In genomic region chr12:73607381-73608064, GRCm38 (mm10) we compare ENCODE assay signal across 16 mouse cellular contexts. TPM values are rescaled to one million over a fixed set of nuclear protein-coding genes. Genes with fewer than 3 reads are reported as not detected.
DNase-seq lines count a peak whose midpoint lies in the region; ATAC-seq and TF ChIP-seq lines count a peak whose summit lies in the region.
"Had no signal": no experiment of that assay in that cellular context is flagged by ENCODE, and none has a peak within 500 bp of the region (broad histone marks: within the 10 kb centered on the region; RNA-seq: fewer than 3 reads in every experiment).

No protein-coding gene starts in this region.

- no peaks in the 10 kb centered on the region for H3K27me3 ChIP-seq in liver, postnatal 0 days (ENCODE audit: insufficient read depth, low read length)
- H3K27me3 ChIP-seq in liver, embryonic 12.5 days (replicated peaks), result no peaks in the 10 kb centered on the region
- H3K27me3 ChIP-seq in embryonic facial prominence, embryonic 12.5 days, result no peaks in the 10 kb centered on the region
- H3K27me3 ChIP-seq: heart, embryonic 12.5 days; limb, embryonic 12.5 days had no signal

- no peak overlapping the region for H3K4me2 ChIP-seq in liver, postnatal 0 days (ENCODE audit: low read depth, low read length)
- no peak overlapping the region for H3K4me2 ChIP-seq in liver, embryonic 12.5 days
- no peak overlapping the region for H3K4me2 ChIP-seq in embryonic facial prominence, embryonic 12.5 days (replicated peaks)
- H3K4me2 ChIP-seq: heart, embryonic 12.5 days; limb, embryonic 12.5 days had no signal

- peak overlapping the region; percentile 22; the same call in 1 of the 2 replicates for H3K27ac ChIP-seq in liver, postnatal 0 days (ENCODE audit: low read depth)
- H3K27ac ChIP-seq in liver, embryonic 12.5 days, result no peak overlapping the region
- peak overlapping the region; percentile 44; the same call in 1 of the 2 replicates for H3K27ac ChIP-seq in bone marrow, adult 2 months (ENCODE audit: control insufficient read depth, insufficient read depth, low read depth, low read length, poor library complexity)
- no peak overlapping the region for H3K27ac ChIP-seq in embryonic facial prominence, embryonic 12.5 days
- H3K27ac ChIP-seq: limb, embryonic 12.5 days had no signal

- no peak for TF ChIP-seq CTCF in liver, postnatal 0 days (IDR thresholded peaks at IDR 0.05; ENCODE audit: low read depth)
- TF ChIP-seq CTCF in bone marrow, adult 2 months (IDR thresholded peaks at IDR 0.05; ENCODE audit: control insufficient read depth, insufficient read depth, low read length), result no peak

- WGBS in liver, postnatal 0 days (ENCODE audit: insufficient replicate concordance), result 38% methylated on average over 13 of the region's 13 CpGs
- 29% methylated on average over 13 of the region's 13 CpGs for WGBS in liver, embryonic 12.5 days (ENCODE audit: insufficient replicate concordance)
- 29% methylated on average over 13 of the region's 13 CpGs for WGBS in bone marrow, adult 2 months
- 50% methylated on average over 13 of the region's 13 CpGs for WGBS in embryonic facial prominence, embryonic 12.5 days

- no peaks in the 10 kb centered on the region for H3K4me1 ChIP-seq in liver, postnatal 0 days (ENCODE audit: insufficient read depth)
- H3K4me1 ChIP-seq in liver, embryonic 12.5 days, result peaks cover 15% of the 10 kb centered on the region
- H3K4me1 ChIP-seq in bone marrow, adult 2 months (ENCODE audit: control insufficient read depth, insufficient read depth, low read length), result peaks cover 5% of the 10 kb centered on the region
- H3K4me1 ChIP-seq in embryonic facial prominence, embryonic 12.5 days, result peaks cover 7% of the 10 kb centered on the region

- H3K4me3 ChIP-seq in liver, postnatal 0 days (ENCODE audit: low read depth, low read length), result no peak overlapping the region
- H3K4me3 ChIP-seq in liver, embryonic 12.5 days, result no peak overlapping the region
- no peak overlapping the region for H3K4me3 ChIP-seq in bone marrow, adult 2 months (replicated peaks; ENCODE audit: control insufficient read depth, low read depth, low read length)
- no peak overlapping the region for H3K4me3 ChIP-seq in embryonic facial prominence, embryonic 12.5 days
- H3K4me3 ChIP-seq: heart, embryonic 12.5 days; limb, embryonic 12.5 days had no signal

- TF ChIP-seq POLR2A in bone marrow, adult 2 months (IDR thresholded peaks at IDR 0.05; ENCODE audit: borderline replicate concordance, control insufficient read depth, low read depth, low read length), result no peak

- H3K9me3 ChIP-seq in liver, postnatal 0 days (ENCODE audit: low read length), result no peaks in the 10 kb centered on the region
- no peaks in the 10 kb centered on the region for H3K9me3 ChIP-seq in liver, embryonic 12.5 days (replicated peaks)
- H3K9me3 ChIP-seq in embryonic facial prominence, embryonic 12.5 days, result no peaks in the 10 kb centered on the region
- H3K9me3 ChIP-seq: heart, embryonic 12.5 days had no signal

- no peak overlapping the region for H3K9ac ChIP-seq in liver, postnatal 0 days (replicated peaks)
- H3K9ac ChIP-seq in liver, embryonic 12.5 days, result no peak overlapping the region
- H3K9ac ChIP-seq in embryonic facial prominence, embryonic 12.5 days, result peak overlapping the region; percentile 32; the same call in 1 of the 2 replicates
- H3K9ac ChIP-seq: heart, embryonic 12.5 days; limb, embryonic 12.5 days had no signal

- H3K36me3 ChIP-seq in liver, postnatal 0 days (replicated peaks; ENCODE audit: insufficient read depth, low read length), result no peaks in the 10 kb centered on the region
- no peaks in the 10 kb centered on the region for H3K36me3 ChIP-seq in liver, embryonic 12.5 days
- H3K36me3 ChIP-seq in embryonic facial prominence, embryonic 12.5 days, result no peaks in the 10 kb centered on the region
- H3K36me3 ChIP-seq: heart, embryonic 12.5 days; limb, embryonic 12.5 days had no signal

- DNase-seq in liver, postnatal 0 days, result no peak
- DNase-seq in mesoderm, embryonic 11.5 days (ENCODE audit: low read depth, low spot score), result peak; percentile 42
- DNase-seq in adrenal gland, adult 2 months, result no peak
- DNase-seq in adrenal gland, adult 8-10 months, result no peak
- DNase-seq in adrenal gland, adult (ENCODE audit: inconsistent age in 2 of 2, low spot score in 1 of 2), result no peak
- DNase-seq: cerebellum, postnatal 10 days; kidney, postnatal 10 days; layer of hippocampus, postnatal 36 days; lung, postnatal 10 days; right cerebral cortex, adult 18-20 months had no signal

- no peak for TF ChIP-seq EP300 in liver, postnatal 0 days (IDR thresholded peaks at IDR 0.05; ENCODE audit: low read depth)

- ATAC-seq in liver, postnatal 0 days, result no peak
- ATAC-seq in liver, embryonic 12.5 days, result no peak
- no peak for ATAC-seq in embryonic facial prominence, embryonic 12.5 days (ENCODE audit: insufficient number of reproducible peaks, insufficient read depth, low FRiP score, low TSS enrichment)
- ATAC-seq: inflammation-experienced regulatory T-cells, adult 6 months had no signal

RNA-seq across cellular contexts. Expression of gene Prkch, which starts 22.9 kb away (rescaled TPM):
- polyA plus RNA-seq in liver, postnatal 0 days (2015; fragmentation: Nextera tagmentation; extraction: Ambion mirVana), result 2.3 and 2.4 TPM in 2 replicates
- polyA plus RNA-seq in liver, embryonic 12.5 days (2016; fragmentation: Nextera tagmentation; extraction: Ambion mirVana), result 4.8 and 5.0 TPM in 2 replicates
- polyA plus RNA-seq in bone marrow, adult 2 months (2011; ENCODE audit: insufficient read depth, insufficient read length, low replicate concordance, missing spikeins), result 1.9 and 7.8 TPM in 2 replicates
- 13.9 and 14.9 TPM in 2 replicates for polyA plus RNA-seq in embryonic facial prominence, embryonic 12.5 days (2016; fragmentation: Nextera tagmentation; extraction: Ambion mirVana)
- total RNA-seq in adrenal gland, adult 2 months (2021), result 10 to 100 TPM in 1 of 2 experiments, 1 to 10 TPM in 1; 8.9 to 16.2 TPM
- 3.7 and 4.7 TPM in 2 replicates for polyA plus RNA-seq in adrenal gland, adult 2 months (2012; rRNA removed)
- total RNA-seq in adrenal gland, adult 8-10 months (2022), result 10 to 100 TPM; 11.8 to 20.1 (median 17.1) TPM

Comparison
In these comparisons a context has a peak if more than half of its experiments do, and no peak if none do; other contexts are left out.
1. H3K27ac ChIP-seq: peak in liver, postnatal 0 days (single experiment) and bone marrow, adult 2 months (single experiment); none in liver, embryonic 12.5 days (single experiment) and embryonic facial prominence, embryonic 12.5 days (single experiment).